Mouse (Mus musculus): ENCODE results near the gene Lefty1. TPM values are rescaled to one million over a fixed set of nuclear protein-coding genes. Genes with fewer than 3 reads are reported as not detected.
A peak's percentile ranks its signal among the peaks of the same experiment; 100 is the strongest.

Lefty1 gene
- total and polyA plus RNA-seq, 2 experiments = 1.4 to 1.8 TPM

DNA sequence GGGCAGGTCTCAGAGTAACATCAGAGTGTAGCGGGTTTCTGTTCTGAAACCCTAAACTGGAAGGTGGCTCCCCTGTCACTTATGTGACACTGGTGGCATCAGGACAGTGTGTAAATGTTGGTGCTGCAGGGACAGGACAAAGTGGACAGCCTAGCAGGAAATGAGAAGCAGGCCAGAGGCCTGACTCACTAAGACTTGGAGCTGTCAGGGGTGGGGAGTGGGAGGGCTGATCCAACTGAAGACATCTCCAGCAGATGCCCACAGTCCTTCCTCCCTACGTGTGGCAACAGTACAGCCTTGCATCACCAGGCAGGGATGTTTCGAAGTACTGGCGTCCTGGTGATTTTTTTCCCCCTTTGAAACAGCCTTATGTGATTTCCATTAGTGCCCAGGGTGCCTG lies 9.7 kb downstream of the Lefty1 start:
- Histone ChIP-seq H3K79me2 (ENCODE audit: control insufficient read depth, insufficient read depth, low read length) (no peaks in the 10 kb centered on the region), H3K4me1 (ENCODE audit: control insufficient read depth, insufficient read depth, low read length) (peaks cover 13% of the 10 kb centered on the region)

DNA sequence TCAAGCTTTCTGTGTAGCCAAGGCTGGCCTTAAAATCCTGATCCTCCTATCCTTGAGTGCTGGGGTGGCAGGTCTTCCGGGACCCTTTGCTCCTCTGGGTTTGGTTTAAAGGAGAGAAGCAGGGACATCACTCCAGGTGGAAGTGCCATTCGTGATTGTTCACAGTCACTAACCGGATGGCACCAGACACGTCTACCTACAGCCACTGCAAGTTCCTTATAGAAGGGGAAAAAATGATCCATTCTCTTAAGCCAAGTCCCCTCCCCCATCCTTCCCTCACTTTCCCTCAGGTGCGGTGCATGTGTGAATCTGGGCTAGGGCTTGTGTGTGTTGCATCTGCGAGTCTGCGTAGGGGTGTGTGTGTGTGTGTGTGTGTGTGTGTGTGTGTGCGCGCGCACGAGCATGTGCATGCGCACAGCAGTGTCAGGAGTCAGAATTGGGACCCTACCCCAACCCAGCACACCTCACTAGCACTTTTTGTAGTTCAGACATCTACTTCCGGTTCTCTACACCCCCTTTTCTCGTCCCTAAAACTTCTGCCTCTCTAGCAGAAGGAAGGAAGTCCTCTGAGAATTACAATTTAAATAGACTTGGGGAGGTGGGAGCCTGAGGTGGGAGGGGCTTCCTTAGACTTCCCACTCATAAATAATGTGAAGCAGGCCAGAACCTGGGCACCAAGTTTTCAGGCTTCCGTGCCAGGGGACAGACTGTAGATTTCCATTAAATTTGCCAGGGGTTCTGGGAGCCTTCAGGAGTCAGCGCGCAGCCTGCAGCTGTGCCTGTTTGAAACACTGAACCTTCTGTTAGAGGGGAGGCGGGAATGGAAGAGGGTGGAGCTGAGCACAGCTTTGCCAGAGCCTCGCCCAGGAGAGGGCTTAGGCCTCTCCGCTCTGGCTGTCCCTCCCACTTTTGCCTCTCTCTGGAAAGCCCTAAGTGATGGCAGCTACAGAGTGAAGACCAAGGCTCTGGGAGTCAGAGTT lies 10.5 kb downstream of the Lefty1 start:
- 54% methylated on average over 20 of the region's 20 CpGs for WGBS
- no peak for DNase-seq (ENCODE audit: extremely low read depth, low read depth, low spot score)
- H3K27me3 ChIP-seq (ENCODE audit: control insufficient read depth, insufficient read depth, low read length) = no peaks in the 10 kb centered on the region
- TF ChIP-seq POLR2A (IDR thresholded peaks at IDR 0.05; ENCODE audit: extremely low read depth, insufficient read depth, low read length) (no peak), CTCF (IDR thresholded peaks at IDR 0.05; ENCODE audit: low read depth, low read length) (no peak)
- no peak overlapping the region for H3K27ac ChIP-seq (replicated peaks; ENCODE audit: insufficient read depth, low read depth, low read length)
- H3K9ac ChIP-seq (ENCODE audit: low read depth, low read length) = no peak overlapping the region
- H3K79me2 ChIP-seq (ENCODE audit: control insufficient read depth, insufficient read depth, low read length) = no peaks in the 10 kb centered on the region
- no peaks in the 10 kb centered on the region for H3K36me3 ChIP-seq (ENCODE audit: control insufficient read depth, insufficient read depth, low read length)
- peaks cover 13% of the 10 kb centered on the region for H3K4me1 ChIP-seq (ENCODE audit: control insufficient read depth, insufficient read depth, low read length)
- H3K4me3 ChIP-seq (ENCODE audit: insufficient read depth, low read depth, low read length) = no peak overlapping the region

More for the DNA sequence above, 9.7 kb downstream of the Lefty1 start:
- no peak overlapping the region for H3K4me3 ChIP-seq (ENCODE audit: insufficient read depth, low read depth, low read length)
- TF ChIP-seq POLR2A (IDR thresholded peaks at IDR 0.05; ENCODE audit: extremely low read depth, insufficient read depth, low read length) (no peak), CTCF (IDR thresholded peaks at IDR 0.05; ENCODE audit: low read depth, low read length) (no peak)
- no peak overlapping the region for H3K27ac ChIP-seq (replicated peaks; ENCODE audit: insufficient read depth, low read depth, low read length)
- H3K9ac ChIP-seq (ENCODE audit: low read depth, low read length) = no peak overlapping the region
- H3K27me3 ChIP-seq (ENCODE audit: control insufficient read depth, insufficient read depth, low read length) = no peaks in the 10 kb centered on the region
- 64% methylated on average over 4 of the region's 4 CpGs for WGBS
- H3K36me3 ChIP-seq (ENCODE audit: control insufficient read depth, insufficient read depth, low read length) = no peaks in the 10 kb centered on the region
- no peak for DNase-seq (ENCODE audit: extremely low read depth, low read depth, low spot score)

DNA sequence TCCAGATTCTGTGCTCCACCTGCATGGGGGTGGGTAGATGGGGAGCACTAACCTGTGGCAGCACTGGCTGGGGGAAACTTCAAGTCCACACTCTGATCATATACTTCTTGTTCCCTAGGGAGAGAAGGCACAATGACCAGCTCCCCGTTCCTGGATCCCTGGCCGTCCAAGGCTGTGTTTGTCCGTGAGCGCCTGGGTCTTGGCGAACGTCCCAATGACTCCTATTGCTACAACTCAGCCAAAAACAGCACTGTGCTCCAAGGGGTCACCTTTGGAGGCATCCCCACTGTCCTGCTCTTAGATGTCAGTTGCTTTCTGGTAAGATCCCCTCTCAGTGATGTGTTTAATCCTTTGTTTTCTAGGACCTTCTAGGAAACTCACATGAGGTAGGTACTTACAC lies 11.6 kb downstream of the Lefty1 start:
- H3K4me1 ChIP-seq (ENCODE audit: control insufficient read depth, insufficient read depth, low read length) = peaks cover 11% of the 10 kb centered on the region

DNA sequence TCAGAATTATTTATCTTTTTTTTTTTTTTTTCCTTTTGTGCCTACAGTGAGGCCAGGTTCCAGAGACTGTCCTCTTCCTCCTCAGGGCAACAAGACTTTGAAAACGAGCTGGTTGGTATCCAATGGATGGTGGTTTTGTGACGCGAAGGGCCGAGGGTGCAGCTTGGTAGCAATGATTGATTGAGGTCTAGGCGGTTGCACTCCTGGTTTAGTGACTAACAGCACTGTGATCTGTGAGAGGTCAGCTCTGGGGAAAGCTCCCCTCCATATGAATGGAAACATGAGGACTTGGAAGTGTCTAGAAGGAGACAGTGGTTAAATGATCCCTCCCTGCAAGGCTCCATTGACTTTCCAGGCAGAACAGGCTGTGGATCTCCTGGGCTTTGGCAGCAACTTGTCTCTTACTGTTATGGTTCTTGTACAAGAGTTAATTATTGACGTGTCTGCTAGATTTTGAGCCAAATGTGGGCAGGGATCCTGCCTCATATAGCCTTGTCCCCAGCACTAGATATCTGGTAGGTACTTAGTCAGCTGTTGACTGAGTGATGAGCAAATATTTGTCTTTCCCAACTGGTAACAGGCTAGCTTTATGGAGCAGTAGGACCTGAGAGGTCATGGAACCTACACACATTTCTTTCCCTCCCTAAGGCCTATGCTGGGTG lies 17.4 kb downstream of the Lefty1 start:
- Histone ChIP-seq H3K27me3 (ENCODE audit: control insufficient read depth, insufficient read depth, low read length) (no peaks in the 10 kb centered on the region), H3K36me3 (ENCODE audit: control insufficient read depth, insufficient read depth, low read length) (no peaks in the 10 kb centered on the region), H3K79me2 (ENCODE audit: control insufficient read depth, insufficient read depth, low read length) (no peaks in the 10 kb centered on the region), H3K27ac (replicated peaks; ENCODE audit: insufficient read depth, low read depth, low read length) (no peak overlapping the region; the same call in 1 of the 2 replicates), H3K4me3 (ENCODE audit: insufficient read depth, low read depth, low read length) (no peak overlapping the region), H3K9ac (ENCODE audit: low read depth, low read length) (no peak overlapping the region), H3K4me1 (ENCODE audit: control insufficient read depth, insufficient read depth, low read length) (peaks cover 11% of the 10 kb centered on the region)
- TF ChIP-seq CTCF (IDR thresholded peaks at IDR 0.05; ENCODE audit: low read depth, low read length) (no peak), POLR2A (IDR thresholded peaks at IDR 0.05; ENCODE audit: extremely low read depth, insufficient read depth, low read length) (no peak)
- whole genome bisulfite sequencing = 19% methylated on average over 6 of the region's 6 CpGs
- peak; percentile 100 for DNase-seq (ENCODE audit: extremely low read depth, low read depth, low spot score)

More for the DNA sequence above, 11.6 kb downstream of the Lefty1 start:
- Histone ChIP-seq H3K9ac (ENCODE audit: low read depth, low read length) (no peak overlapping the region), H3K79me2 (ENCODE audit: control insufficient read depth, insufficient read depth, low read length) (no peaks in the 10 kb centered on the region), H3K27ac (replicated peaks; ENCODE audit: insufficient read depth, low read depth, low read length) (no peak overlapping the region), H3K36me3 (ENCODE audit: control insufficient read depth, insufficient read depth, low read length) (no peaks in the 10 kb centered on the region), H3K4me3 (ENCODE audit: insufficient read depth, low read depth, low read length) (no peak overlapping the region), H3K27me3 (ENCODE audit: control insufficient read depth, insufficient read depth, low read length) (no peaks in the 10 kb centered on the region)
- TF ChIP-seq CTCF (IDR thresholded peaks at IDR 0.05; ENCODE audit: low read depth, low read length) = no peak
- TF ChIP-seq POLR2A (IDR thresholded peaks at IDR 0.05; ENCODE audit: extremely low read depth, insufficient read depth, low read length) = no peak
- 19% methylated on average over 6 of the region's 6 CpGs for WGBS
- peak; percentile 66 for DNase-seq (ENCODE audit: extremely low read depth, low read depth, low spot score)

DNA sequence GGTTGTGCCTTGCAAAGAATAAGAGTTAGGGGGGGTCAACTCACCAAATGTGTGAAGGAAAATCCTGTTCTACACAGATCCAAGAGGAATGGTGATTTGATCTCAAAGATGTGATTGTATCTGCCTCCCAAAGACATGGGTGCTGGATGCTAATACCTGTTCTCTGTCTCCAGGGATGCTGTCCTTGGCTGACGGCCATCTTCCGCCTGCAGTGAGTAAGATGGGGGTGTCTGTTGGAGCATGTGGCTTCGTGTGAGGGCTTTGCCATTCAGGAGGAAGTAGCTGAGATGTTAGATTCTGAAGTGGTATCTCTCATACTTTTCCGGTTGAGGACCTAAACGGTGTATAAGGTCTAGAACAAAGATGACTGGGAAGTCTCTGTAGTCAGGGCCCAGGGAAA lies 18.0 kb downstream of the Lefty1 start:
- Histone ChIP-seq H3K36me3 (ENCODE audit: control insufficient read depth, insufficient read depth, low read length) (no peaks in the 10 kb centered on the region), H3K79me2 (ENCODE audit: control insufficient read depth, insufficient read depth, low read length) (no peaks in the 10 kb centered on the region)
- WGBS = 55% methylated on average over 5 of the region's 5 CpGs

More for the DNA sequence above, 18.0 kb downstream of the Lefty1 start:
- no peak overlapping the region for H3K9ac ChIP-seq (ENCODE audit: low read depth, low read length)
- no peaks in the 10 kb centered on the region for H3K27me3 ChIP-seq (ENCODE audit: control insufficient read depth, insufficient read depth, low read length)
- peaks cover 11% of the 10 kb centered on the region for H3K4me1 ChIP-seq (ENCODE audit: control insufficient read depth, insufficient read depth, low read length)
- H3K27ac ChIP-seq (replicated peaks; ENCODE audit: insufficient read depth, low read depth, low read length) = no peak overlapping the region
- no peak for TF ChIP-seq POLR2A (IDR thresholded peaks at IDR 0.05; ENCODE audit: extremely low read depth, insufficient read depth, low read length)
- TF ChIP-seq CTCF (IDR thresholded peaks at IDR 0.05; ENCODE audit: low read depth, low read length) = no peak
- no peak overlapping the region for H3K4me3 ChIP-seq (ENCODE audit: insufficient read depth, low read depth, low read length)
- DNase-seq (ENCODE audit: extremely low read depth, low read depth, low spot score) = no peak
